Mouse (Mus musculus) heart, postnatal 0 days (tissue): ENCODE results near the gene Uaca.

ENCODE experiments used
- CTCF ChIP-seq: IDR thresholded peaks from 2 replicates; pipeline ENCODE4 v1.5.1; 2016; ENCODE audit warnings: antibody characterized with exemption, control low read depth, low read depth
- EP300 ChIP-seq: IDR thresholded peaks from 2 replicates; pipeline ENCODE4 v1.6.1; 2016; ENCODE audit warnings: antibody characterized with exemption, low read depth

DNA sequence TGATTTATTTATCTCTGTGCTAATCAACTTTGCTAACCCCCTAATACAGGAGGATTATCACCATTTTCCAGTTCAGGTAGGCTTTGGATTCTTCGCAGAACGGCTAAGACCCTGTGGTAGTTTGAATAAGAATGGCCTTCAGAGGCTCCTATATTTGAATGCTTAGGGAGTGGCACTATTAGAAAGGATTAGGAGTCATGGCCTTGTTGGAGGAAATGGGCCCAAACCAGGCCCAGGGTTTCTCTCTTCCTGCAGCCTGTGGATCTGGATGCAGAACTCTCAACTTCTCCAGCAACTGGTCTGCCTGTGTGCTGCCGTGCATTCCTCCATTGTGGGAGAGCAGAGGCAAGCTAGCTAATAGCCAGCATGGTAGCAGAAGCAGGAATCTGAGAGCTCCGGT, 27.2 kb downstream of the Uaca start:
- TF ChIP-seq CTCF (no peak), EP300 (no peak)
